Mouse (Mus musculus) olfactory bulb, adult 2 months (tissue): ENCODE results near the gene Lgi1.

Experiments used
- CTCF ChIP-seq: fragments of 200-500 bp; IDR thresholded peaks from 2 replicates; pipeline ENCODE4 v1.5.1; 2012; ENCODE audit warnings: low read depth, mild to moderate bottlenecking, low read length, moderate library complexity; ENCODE audit not compliant: insufficient read depth
- POLR2A ChIP-seq: fragments of 200-500 bp; IDR thresholded peaks from 2 replicates; pipeline ENCODE4 v1.6.1; 2012; ENCODE audit warnings: mild to moderate bottlenecking, low read depth, low read length, moderate library complexity; ENCODE audit not compliant: insufficient read depth

- TF ChIP-seq POLR2A (no peak), CTCF (no peak)
These were observed 18.1 kb downstream of the Lgi1 start for GRCm38 (mm10) chr19:38282407-38282806.
